Mouse (Mus musculus) lung, postnatal 36 days (tissue): ENCODE measurements around the gene Glrx5.

Source experiments
- DNase-seq: peaks from one replicate; pipeline ENCODE4 v3.0.0; 2022; ENCODE audit warnings: mixed read lengths

Glrx5 gene

DNA sequence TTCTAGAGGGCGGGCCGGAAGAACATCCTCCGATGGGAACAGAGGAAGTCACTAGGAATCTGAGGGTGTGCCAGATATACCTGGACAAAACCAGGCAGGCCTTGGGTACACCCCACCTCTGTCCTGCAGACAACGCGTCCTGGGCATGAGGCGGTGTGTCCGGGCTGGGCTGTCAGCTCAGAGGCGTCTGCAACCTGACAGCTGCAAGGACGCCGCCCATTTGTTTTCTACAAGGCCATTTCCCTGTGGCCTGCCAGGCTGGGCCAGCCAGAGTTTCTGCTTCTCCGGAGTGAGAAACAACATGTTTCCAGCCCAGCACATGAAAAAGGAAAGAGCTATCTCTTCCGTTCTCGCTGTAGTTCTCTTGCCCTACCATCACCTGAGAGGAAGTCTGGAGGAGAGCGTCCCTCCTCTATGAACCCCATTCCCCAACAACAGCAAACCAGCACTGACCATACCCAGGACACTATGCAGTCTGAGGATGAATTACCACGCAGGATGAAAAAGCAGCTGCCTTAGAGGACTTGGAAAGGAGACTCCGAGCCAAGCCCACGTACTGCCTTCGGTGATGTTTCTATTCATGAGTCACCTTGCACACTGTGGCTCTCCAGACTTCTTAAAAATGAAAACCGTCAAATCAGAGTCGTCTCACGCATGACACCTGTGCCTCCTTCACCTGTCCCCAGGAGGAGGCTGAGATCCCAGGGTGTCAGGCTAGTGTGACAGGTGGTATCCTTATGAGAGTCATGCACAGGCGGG, 27.4 kb upstream of the Glrx5 start:
- no peak for DNase-seq

DNA sequence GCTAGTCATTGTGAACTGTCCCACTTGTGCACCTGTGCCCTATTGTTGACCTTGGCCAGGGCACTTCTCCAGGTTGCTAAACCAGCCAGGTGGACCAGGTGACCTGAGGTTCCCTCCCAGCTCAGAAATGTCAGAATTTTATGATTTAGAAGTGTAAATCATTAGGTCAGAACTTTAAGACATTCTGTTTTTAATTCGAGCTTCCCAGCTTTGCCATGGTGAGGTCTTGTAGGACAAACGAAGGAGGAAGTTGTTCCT, 26.8 kb upstream of the Glrx5 start:
- peak; percentile 38 for DNase-seq

DNA sequence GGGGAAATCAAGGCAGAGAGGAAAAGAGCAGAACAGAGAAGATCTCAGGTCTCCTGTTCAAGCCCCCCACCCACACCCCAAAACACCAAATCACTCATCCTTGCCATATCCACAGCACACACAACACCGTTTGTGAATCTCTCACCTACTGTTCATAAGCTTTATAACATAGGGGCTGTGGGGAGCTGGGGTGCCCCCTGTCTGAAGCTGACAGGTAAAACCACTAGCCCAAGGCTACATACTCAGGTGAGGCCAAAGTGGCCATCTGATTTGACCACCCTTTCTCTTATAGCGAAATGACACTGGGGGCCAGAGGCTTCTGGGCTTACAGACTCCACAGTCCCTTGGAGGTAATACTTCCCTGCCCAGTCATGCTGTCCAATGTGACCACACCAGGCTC, 24.3 kb upstream of the Glrx5 start:
- DNase-seq, result no peak

DNA sequence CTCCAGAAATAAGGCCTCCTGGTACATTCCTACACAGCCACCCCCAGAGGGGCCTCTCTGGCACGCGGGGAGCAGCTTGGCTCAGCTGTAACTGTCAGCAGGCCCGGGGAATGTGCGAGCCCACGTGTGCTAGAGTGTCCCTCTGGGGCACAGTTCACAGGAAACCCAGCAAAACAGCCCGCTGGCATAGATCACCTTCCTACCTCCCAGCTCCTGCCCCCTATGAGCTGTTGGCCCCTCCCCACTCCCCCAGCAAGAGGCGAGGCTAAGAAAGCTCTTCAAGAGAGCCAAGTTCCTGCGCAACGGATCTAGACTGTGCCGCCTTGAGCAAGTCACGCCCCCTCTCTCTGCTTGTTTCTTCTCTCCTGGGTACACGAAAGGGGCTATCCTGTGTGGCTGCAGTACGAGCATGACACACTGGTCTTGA, 23.7 kb upstream of the Glrx5 start:
- DNase-seq, result peak; percentile 72

DNA sequence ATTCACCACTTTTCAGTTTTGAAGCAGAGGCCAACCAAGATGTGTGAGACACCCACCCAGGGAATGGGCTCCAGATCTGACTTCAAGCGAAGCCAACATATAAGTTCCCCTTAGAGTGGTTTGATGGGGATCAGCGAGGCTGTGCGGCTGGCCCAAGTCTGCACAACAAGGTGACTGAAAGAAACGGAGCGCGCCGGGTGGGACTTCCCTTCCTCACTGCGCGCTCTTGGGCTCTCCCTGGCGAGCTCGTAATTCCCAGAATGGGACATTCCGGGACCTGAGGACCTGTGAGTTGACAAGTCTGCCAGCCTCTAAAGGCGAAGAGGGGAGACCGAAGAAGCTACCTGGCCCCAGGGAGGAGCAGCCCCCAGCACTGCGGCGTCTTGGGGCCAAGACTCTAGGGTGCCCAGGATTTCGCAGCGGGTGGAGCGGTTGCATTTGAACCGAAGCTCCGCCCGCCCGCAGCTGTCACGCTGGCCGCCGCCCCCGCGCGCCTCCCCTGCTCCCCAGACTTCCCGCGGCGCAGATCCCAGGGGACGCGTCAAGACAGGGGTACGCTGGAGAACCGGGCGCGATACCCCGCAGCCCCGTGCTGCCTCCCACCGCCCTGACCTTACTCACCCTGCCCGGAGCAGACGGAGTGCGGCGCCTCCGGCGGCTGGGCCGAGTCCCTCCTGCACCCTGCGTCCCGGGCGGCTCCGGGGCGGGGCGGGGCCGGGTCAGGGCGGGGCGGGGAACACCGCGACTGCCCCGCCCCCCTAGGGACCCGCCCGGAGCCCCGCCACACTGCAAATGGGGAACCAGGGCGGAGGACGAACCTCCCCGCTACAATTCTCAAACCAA, 22.9 kb upstream of the Glrx5 start, which contains the start of gene Syne3:
Gene Syne3, minus strand, starts transcription at position 440 of the 843 bp plus-strand sequence.
- peak; percentile 71 for DNase-seq

DNA sequence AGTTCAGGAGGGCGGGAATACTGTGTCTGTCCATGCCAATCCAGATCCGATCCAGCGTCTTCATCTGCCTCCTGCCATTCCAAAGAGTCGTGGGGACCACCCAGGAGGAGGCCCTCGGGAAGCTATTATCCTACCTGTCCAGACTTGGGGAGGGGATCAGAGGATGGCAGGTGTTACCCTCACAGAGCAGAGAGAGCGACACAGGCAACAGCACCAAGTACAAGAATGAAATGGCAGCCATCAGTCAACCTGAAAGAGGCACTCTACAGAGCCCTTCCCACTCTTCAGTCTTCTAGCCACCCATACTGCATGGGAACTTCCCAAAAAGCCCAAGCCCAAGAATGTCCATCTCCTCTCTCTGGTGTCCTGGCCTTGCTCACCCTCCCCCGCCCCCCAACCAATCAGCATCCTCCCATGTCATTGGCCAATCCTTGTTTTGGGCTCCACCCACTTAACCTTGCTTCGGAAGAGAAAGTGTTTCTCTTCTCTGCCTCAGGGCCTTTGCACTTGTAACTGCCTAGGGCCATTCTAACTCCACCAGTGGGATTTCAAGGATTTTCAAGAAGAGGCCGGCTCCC, 22.2 kb upstream of the Glrx5 start:
- no peak for DNase-seq

DNA sequence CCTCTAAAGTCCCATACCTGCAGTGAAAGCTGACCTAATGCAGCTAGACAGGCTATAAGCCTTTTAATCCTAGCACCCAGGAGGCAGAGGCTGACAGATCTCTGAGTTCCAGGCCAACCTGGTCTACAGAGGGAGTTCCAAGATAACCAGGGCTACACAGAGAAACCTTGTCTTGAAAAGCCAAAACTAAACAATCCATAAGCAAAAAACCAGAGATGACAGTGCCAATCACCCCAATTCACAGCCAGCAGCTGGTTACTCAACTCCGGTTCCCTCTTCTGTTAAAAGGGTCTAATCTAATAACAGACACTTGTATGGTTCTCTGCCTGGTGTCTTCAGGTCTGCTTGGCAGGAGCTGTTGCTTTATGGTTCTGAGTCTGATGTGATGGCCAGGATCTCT, 20.9 kb upstream of the Glrx5 start:
- DNase-seq, result no peak

DNA sequence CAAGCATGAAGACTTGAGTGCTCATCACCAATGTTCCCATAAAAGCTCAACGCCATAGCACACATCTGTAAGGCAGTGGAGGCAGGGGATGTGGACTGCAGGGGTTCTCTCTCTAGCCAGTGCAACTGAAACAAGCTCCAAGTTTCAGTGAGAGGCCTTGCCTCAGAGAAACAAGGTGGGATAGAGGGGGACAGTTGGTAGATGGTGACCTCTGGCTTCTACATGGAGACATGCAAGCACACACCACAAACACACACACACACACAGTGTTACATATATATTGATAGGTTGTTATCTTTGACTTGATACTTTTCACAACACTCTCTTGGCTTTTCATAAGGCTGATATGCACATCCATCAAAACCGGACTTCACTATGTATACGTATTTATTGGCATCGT, 20.2 kb upstream of the Glrx5 start:
- DNase-seq, result no peak

DNA sequence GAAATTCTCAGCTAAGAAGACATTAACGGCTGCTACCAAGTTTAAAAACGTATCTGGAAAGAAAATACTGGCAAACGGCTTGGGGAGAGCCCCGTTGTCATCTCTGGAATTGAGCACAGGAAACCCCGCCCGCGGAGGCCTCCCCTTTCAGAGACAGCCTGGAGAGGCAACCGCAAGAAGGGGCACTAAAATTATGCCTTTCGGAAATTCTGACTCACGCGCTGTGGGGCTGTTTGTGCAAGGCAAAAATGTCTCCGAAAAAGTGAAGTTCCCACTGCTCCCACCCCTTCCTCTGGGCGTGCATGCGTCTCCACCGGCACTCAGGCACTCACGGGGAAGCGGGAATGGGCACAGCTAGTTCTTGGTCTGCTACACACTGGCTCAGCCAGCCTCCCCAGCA, 19.4 kb upstream of the Glrx5 start:
- peak; percentile 81 for DNase-seq

DNA sequence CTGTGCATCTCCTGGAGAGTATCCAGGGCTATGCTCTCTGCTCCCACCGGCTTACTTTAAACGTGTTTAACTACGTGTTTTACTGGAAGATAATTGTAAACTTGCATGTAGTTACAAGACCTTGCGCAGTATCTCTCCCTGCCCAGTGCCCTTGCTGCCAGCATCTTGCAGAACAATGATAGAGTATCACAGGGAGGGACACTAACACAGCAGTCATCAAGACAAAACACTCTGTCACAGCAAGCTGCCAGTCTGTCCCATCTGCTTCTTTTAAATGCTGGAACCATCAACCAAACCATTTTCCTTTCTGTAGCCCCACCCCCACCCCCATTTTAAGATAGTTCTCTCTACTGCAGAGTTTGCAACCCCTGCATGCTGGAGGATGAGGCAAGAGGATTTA, 16.3 kb upstream of the Glrx5 start:
- no peak for DNase-seq

DNA sequence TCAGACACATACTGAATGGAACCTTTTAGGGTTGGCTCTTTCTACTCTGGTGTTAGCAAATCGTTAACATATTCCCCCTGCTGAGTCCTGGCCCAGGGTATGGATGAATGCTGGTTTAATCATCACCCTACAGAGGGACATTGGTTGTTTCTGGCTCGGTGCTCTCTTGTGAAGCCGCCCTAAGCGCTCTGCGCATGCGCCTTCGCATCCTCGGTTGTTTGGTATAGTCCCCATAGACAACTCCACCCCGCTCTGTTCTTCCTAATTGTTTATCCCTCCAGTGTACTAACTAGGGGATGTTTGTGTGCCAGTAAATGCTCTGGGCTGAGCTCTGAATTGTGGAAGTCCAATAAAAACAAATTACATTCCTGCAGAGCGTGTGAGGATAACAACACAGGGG, 15.8 kb upstream of the Glrx5 start:
- no peak for DNase-seq

DNA sequence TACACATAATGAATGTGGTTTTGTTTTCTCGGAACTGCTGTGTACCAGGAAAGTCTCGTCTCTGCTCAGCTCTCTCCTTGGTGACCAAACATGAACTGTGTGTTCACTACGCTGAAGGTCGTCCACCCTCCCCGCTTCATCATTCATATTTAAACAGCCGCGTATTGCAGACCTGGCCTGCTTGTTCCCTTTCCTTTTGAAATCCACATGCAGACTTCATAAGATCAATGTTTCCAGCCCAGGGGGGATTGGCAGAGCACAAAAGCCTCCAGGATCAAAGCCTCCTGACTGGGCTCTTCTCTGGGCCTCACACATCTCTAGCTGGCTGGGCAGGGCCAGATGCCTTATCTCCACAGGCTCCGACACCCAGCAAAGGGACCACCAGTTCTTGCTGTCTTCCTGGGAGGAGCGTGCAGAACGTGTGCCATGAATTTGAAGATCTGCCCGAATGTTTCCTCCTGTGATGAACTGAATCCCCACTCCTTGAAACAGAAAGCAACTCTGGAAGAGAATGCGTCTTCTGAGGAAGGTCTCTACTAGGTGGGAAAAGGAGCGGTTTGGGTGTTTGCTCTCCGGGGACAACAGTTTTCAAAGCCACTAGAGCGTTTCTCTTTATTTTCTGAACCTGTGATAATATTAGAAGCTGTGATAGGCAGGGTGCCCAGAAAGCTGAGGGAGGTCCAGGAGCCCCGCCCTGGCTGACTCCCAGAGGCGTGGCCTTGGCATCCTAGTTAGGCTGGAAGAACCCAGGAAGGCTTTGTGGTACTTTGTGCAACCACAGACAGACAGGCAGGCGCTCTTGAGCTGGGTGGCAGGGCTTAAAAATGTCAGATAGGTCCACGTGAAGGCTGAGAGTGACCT, 12.9 kb upstream of the Glrx5 start:
- peak; percentile 71 for DNase-seq

DNA sequence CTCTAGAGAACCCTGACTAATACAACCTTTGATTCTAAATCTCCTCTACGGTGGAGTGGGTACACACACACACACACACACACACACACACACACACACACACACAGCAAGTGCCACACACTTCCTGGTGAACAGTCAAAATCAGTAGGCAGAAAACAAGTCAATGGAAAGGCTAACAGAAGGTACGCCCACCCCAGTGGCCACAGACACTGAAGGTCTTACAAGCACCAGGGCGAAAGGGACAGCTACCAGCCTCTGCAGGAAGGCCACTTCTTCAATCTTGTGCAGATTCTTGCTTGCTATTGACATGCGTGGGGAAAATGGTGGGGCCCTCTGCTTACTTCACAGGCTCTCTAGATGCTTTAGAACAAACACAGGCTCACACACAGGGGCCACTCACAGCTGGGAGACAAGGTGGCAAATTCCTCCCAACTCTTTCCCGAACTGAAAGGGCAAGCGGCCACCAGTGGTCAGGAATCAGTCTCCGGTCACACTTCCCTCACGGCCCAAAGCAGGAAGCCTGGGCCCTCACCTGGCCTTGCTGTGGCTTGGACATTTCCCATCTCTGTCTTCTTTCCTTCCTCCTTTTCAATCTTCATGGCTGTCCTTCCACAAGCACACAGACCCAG, 10.9 kb upstream of the Glrx5 start:
- no peak for DNase-seq

DNA sequence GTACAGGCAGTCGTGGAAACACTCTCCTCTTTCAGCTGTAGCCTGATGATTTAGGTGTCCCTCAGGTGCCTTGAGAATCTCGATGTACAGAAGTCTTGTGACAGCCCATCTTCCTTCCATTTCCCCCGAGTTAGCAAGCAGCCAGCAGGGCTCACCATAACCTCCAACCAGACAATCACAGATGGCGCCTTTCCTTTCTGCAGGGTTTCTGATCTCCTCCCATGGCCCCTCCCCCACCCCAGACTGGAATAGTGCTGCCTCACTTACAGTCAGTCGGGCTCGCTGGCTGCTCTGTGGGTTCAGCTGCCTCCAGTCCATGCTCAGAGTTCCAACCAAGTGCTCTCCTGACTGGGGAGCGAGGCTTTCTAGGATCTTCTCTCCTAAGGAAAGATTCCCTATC, 10.3 kb upstream of the Glrx5 start:
- DNase-seq, result no peak

DNA sequence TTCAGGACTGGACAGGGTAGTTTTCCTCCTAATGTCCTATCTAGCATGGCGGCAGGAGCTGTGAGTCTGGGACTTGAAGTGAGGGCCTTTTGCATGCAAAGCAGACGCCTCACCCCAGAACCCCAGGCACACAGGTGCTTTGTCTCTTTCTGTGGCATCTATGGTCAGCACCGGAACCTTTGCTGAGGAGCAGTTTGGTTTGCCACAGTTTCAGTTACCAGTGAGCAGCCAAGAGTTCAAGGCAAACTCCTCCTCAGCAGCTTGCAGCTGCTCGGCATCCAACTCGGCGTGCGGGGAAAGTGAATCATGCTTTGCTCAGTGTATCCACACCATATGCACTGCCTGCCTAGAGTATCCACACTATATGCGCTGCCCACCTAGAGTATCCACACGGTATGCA, 9.7 kb upstream of the Glrx5 start:
- no peak for DNase-seq

DNA sequence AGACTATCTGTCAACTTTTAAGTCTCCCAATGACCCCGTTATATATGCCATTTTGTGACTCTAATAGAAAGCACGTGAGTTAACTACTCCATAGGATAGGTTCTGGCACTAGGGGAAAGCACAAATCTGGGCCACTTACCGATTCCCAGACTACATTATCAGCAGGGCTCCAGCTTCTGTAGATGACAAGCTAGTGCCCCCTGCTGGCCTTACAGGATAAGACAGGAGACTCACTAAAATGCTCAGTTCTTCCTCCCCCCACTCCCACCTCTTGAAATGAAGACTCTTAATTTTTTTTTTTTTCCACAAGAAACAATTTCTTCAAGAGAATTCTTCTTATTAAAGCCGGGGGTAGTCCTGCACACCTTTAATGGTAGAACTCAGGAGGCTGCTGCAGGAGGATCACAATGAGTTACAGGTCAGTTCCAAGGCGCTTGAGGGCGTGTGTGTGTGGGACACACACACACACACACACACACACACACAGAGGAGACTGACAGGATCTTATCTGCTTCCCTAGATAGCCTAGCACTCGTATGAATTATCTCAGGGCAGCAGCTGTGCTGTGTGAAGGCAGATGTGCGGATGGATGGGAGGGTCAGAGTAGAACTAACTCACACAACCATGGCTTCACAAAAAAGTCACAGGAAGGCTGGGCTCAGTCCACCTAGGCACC, 7.1 kb upstream of the Glrx5 start:
- DNase-seq, result peak; percentile 87

DNA sequence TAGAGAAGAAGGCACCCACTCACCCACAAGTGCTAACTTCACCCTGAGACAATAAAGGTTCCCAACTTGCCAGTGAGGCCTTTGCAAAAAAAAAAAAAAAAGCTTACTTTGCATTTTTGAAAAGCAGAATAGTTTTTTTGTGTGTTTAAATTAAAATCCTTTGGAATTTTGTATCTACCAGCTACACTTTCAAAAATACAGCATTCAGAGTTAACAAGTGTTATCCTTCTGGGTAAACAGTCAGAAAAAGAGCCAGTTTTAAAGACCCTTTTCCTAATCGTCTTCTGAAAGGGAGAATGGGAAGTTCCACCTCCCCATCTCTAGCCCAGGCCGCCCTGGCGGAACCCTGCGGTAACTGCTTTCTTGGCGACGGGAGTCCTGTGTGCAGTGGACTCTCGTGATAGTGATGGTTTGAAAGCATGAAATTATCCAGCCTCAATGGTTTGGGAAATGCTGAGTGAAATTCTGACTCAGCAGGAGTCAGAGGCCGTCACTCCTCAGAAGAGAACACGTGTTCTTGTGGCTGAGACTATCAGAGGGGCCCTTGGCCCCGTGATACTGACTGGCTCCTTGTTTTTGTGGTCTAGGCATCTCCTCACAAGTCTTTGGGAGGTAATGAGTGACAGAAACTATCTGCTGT, 6.4 kb upstream of the Glrx5 start:
- DNase-seq, result no peak

DNA sequence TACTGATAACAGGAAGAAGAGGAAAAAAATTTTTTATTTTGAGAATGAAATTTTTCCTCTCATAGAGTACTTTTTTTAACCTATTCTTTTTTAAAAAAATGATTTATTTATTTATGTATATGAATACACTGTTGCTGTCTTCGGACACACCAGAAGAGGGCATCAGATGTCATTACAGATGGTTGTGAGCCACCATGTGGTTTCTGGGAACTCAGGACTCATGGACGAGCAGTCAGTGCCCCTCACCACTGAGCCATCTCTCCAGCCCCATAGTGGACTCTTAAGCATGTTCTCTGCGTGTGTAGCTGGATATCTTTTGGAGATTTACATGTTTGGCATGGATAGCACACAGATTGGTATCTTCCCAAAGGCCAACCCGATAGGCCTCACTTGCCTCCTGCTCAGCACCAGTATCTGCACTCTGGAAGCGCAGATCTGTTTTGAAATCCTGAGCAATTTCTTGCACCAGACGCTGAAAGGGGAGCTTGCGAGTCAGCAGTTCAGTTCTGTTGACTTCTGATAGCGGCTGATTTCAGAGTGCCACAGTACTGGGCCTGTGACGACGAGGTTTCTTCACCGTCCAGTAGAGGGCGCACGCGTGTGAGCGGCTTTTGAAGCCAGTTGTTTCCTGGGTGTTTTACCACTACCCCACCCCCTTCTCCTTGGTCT, 5.0 kb upstream of the Glrx5 start:
- DNase-seq, result peak; percentile 84

DNA sequence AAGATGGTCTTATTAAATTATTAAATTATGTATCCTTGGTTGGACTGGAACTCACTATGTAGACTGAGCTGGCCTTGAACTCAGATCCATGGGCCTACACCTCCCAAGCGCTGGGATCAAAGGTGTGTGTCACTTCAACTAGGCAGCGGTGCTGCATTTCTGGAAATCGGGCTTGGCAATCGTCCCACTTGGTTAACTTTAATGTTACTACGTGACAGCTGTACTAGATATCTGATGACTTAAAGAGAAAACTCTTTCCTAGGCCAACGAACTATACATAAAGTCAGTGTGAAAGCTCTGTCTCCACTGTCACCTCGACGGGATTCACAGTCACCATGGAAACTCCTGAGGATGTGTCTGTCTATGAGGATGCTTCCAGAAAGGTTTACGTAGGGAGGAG, 2.6 kb upstream of the Glrx5 start:
- no peak for DNase-seq

DNA sequence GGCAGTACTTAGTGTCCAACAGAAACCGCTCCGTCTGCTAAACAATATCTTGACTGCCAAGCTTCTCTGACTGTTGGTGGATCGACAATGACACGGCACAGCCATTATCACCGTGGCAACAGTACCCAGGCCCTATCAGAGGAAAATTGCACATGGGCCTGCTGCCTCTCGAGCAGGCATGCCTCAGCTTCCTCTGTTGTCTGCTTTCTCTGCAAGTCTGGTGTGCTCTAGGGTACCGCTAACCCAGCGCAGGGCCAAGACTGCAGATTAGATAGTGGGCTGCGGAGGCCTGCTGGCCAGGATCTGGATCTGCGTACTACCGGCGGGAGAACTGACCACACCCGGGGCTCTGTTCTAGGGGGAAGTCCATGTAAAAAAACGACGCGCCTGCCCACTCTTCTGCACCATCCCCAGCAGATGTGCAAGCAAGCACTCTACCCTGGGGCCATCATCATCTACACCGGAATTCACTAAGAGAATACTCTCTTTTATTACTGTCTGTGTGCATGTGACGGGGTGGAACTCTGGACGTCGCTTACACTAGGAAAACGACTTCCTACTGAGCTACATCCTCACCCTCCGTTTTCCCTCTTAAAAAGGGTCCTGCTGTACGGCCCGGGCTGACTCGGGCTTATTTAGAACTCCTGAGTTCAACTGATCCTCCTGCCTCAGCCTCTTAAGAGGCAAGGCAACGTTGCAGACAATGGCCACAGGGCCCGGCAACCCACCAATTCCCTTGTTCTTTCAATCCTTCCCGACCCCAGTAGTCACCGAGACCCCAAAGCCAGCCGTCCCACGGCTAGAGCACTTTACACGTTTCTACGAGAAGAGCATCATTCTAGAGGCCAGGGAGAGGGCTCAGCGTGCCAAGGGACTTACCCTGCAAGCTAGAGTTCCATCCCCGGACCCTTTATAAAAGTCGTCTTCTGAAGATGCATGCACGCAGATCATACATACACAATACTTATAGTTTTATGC, 1.1 kb upstream of the Glrx5 start:
- no peak for DNase-seq
